Mouse (Mus musculus) right cerebral cortex, postnatal 14 days (tissue): Measurements from ENCODE around the gene Lrrtm3.

Experiments
- DNase-seq: peaks from one replicate; pipeline ENCODE4 v3.0.0; 2022

Gene Lrrtm3

DNA sequence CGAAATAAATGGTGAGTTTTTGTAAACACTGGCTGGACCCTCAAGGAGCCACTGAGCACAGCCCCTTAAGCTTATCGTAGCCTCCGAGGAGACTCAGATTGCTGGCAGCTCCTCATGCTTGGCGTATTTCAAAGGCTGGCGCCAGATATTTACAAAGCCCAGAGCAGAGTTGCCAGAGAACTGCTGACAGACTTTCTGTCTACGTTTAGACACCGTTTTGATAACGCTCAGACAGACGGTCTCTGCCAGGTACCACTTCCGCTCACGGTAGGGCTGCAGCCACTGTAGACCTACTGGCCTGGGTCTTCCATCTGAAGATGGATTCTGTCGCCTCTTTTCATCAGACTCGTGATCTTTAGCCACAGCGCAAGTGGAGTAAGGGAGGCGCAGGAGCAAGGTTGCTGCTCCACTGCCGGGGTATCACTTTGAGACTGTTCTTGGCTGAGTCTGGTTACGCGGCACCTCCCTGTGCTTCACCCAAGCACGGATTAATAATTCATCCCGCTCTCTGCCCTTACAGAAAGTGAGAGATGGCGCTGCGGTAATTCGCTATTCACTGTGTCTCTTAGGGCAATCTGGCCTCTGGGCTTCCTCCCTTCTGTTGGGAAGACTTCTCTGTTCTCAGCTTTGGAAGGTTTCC is 203.5 kb downstream of the Lrrtm3 start:
- no peak for DNase-seq

DNA sequence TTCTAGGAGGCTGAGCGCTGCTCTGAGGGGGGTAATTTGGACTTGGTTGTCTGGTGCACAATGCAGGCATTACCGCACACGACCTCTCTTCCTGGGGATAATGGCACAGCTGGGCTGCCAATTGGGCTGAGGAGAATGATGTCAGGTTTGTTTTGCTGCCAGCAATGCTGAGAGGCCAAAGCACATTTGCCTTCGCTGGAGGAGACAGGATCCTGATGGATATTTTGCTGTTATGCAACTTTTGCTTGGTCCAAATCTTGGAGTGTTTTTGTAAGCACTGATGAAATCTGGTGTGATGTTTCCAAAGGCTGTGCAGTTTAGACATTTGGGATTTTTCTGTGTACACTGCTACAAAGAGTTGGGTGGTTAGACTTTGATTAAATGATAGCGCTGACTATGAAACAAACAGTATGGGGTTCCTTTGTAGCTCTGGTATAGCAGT is 209.6 kb downstream of the Lrrtm3 start:
- DNase-seq, result no peak
